Mouse (Mus musculus) gastrocnemius, postnatal 36 days (tissue): ENCODE results near the gene Rhox4g. TPM values are rescaled to one million over a fixed set of nuclear protein-coding genes. Genes with fewer than 3 reads are reported as not detected.
"Not testable (repeated sequence)": the region's sequence is repeated elsewhere in the genome, so short reads cannot be mapped to it uniquely, and the experiment has no call there.

Source experiments
- DNase-seq, 2 experiments: peaks; one replicate each; pipeline ENCODE4 v3.0.0; 2022
- intact Hi-C: fragments of 180-260 bp; cut with DNase I; formaldehyde crosslinking; loops from one replicate; pipeline ENCODE4 v1.15.1; 2025
- long read RNA-seq, 2 experiments: library from polyadenylated mRNA; stranded (forward); transcript quantifications; one replicate each; pipeline ENCODE4 v2.0.0; 2021
- total RNA-seq, 2 experiments: library from RNA; stranded (reverse); gene quantifications; 2 replicates each; pipeline ENCODE4 v1.2.3; 2021

The Rhox4g gene
- not detected for total RNA-seq
- long read RNA-seq, experiment 1 = 0 reads
- long read RNA-seq, experiment 2 = 0 reads

GRCm38 (mm10) chrX:37651227-37651626 lies at the start of gene Rhox4g:
Gene Rhox4g (minus strand): TSS chrX:37651327.
- intact Hi-C loops, DNase-seq: not testable (repeated sequence)

GRCm38 (mm10) chrX:37692261-37692660 lies 41.1 kb upstream of the Rhox4g start:
- intact Hi-C loops = no loop called here
- DNase-seq = no peak

- DNase-seq = no peak
- intact Hi-C loops = no loop called here
These were observed 32.0 kb upstream of the Rhox4g start for GRCm38 (mm10) chrX:37683031-37683715.

GRCm38 (mm10) chrX:37673177-37673576 lies 22.1 kb upstream of the Rhox4g start, which contains the start of gene Rhox2h:
Gene Rhox2h (minus strand): TSS chrX:37673277.
- DNase-seq, intact Hi-C loops: not testable (repeated sequence)

GRCm38 (mm10) chrX:37668664-37669063 lies 17.5 kb upstream of the Rhox4g start, which contains the start of gene Rhox3h:
Gene Rhox3h (minus strand): TSS chrX:37668764.
- intact Hi-C loops, DNase-seq: not testable (repeated sequence)

- DNase-seq, intact Hi-C loops: not testable (repeated sequence)
These were observed 7.8 kb downstream of the Rhox4g start, which contains the start of gene Rhox2g for GRCm38 (mm10) chrX:37643370-37643769. Gene Rhox2g (minus strand): TSS chrX:37643470.

GRCm38 (mm10) chrX:37628512-37628911 lies 22.6 kb downstream of the Rhox4g start, which contains the start of gene Rhox3g:
Gene Rhox3g (minus strand): TSS chrX:37628612.
- DNase-seq, intact Hi-C loops: not testable (repeated sequence)

GRCm38 (mm10) chrX:37607604-37608003 lies 43.5 kb downstream of the Rhox4g start, which contains the start of gene Rhox4f:
Gene Rhox4f (minus strand): TSS chrX:37607704.
- intact Hi-C loops, DNase-seq: not testable (repeated sequence)

Other genes starting within 250 kb of the Rhox4g start
- not detected for gene Rhox2b, start 239.3 kb downstream of the Rhox4g start, total RNA-seq
- gene Rhox4b, start 218.8 kb downstream of the Rhox4g start, total RNA-seq = not detected
- gene Rhox2c, start 197.6 kb downstream of the Rhox4g start, total RNA-seq = not detected
- not detected for gene Rhox3c, start 192.7 kb downstream of the Rhox4g start, total RNA-seq
- gene Rhox4c, start 171.0 kb downstream of the Rhox4g start, total RNA-seq = not detected
- gene Rhox2d, start 157.9 kb downstream of the Rhox4g start, total RNA-seq = not detected
- not detected for gene Rhox4d, start 137.0 kb downstream of the Rhox4g start, total RNA-seq
- gene Rhox2e, start 120.9 kb downstream of the Rhox4g start, total RNA-seq = not detected
- gene Rhox3e, start 109.3 kb downstream of the Rhox4g start, total RNA-seq = under 1 TPM in 1 of 2 experiments, not detected in 1; 0.76 TPM
- gene Rhox4e, start 93.9 kb downstream of the Rhox4g start, total RNA-seq = not detected
- not detected for gene Rhox2f, start 79.9 kb downstream of the Rhox4g start, total RNA-seq
- gene Rhox3f, start 70.3 kb downstream of the Rhox4g start, total RNA-seq = not detected
- gene Rhox4f, start 43.6 kb downstream of the Rhox4g start, total RNA-seq = not detected
- gene Rhox3g, start 22.7 kb downstream of the Rhox4g start, total RNA-seq = not detected
- gene Rhox2g, start 7.9 kb downstream of the Rhox4g start, total RNA-seq = not detected
- not detected for gene Rhox3h, start 17.4 kb upstream of the Rhox4g start, total RNA-seq
- not detected for gene Rhox2h, start 21.9 kb upstream of the Rhox4g start, total RNA-seq
- gene Rhox5, start 153.5 kb upstream of the Rhox4g start, total RNA-seq = not detected
- gene Rhox6, start 175.6 kb upstream of the Rhox4g start, total RNA-seq = not detected
- gene Rhox7a, start 180.4 kb upstream of the Rhox4g start, total RNA-seq = not detected
- not detected for gene Rhox8, start 227.6 kb upstream of the Rhox4g start, total RNA-seq
- gene Rhox7b, start 245.9 kb upstream of the Rhox4g start, total RNA-seq = not detected